Mouse (Mus musculus): ENCODE results near the gene Kif19a.

DNA sequence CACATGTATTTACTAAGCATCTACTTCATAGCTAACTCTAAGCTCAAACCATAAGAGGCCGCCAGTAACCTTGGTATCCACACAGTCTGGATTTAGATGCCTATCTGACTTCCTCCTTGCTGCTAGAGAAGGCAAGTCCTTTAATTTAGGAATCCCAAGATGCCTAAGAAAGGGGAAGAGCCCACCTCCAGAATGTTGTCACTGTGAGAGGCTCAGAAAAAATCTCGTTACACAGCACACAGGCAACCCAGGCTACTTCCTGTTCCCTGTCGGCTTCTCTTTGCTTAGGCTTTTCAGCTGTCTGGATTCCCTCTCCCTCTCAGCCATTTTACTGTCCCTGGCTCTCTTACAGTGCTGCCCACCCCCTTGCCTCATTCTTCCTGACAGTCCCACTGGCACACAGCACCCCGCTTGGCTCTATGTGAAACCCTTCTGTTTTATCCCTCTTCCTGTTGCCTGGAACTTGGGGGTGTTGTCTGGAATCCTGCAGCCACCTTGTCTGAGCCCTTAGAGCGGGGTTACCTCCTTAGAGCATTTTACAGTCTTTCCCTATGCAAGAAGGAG lies 27.8 kb downstream of the Kif19a start:
- TF ChIP-seq POLR2A (IDR thresholded peaks at IDR 0.05; ENCODE audit: borderline replicate concordance, control insufficient read depth, low read depth, low read length) (no peak), CTCF (IDR thresholded peaks at IDR 0.05; ENCODE audit: control insufficient read depth, insufficient read depth, low read length) (no peak)
